Mouse (Mus musculus): ENCODE results near the gene Il27ra. TPM values are rescaled to one million over a fixed set of nuclear protein-coding genes. Genes with fewer than 3 reads are reported as not detected.

Il27ra gene
- polyA plus RNA-seq, 1 experiment from 2014 or later = 1.2 TPM

DNA sequence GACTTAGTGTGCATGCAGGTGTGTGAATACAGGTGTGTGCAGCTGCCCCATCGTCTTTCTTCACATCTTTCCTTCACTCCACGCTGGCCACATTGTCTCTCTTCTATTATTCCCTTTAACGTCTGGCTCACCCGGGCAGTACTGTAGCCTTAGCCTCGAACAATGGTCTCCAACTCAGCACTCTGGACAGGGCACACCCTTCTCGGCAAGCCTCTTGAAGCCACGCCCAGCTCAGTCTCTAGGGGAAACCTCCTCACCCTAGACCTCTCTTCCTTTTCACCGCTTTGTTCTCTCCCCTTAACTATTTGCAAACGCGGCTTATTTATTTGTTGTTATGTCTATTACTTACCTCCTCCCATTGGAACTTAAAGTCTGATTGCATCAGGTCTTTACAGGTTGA lies 14.9 kb downstream of the Il27ra start:
- H3K4me1 ChIP-seq (replicated peaks; ENCODE audit: insufficient read depth, low read length) = peaks cover 17% of the 10 kb centered on the region; the same call in 1 of the 2 replicates
- DNase-seq (ENCODE audit: low spot score) (no peak), ATAC-seq (replicated peaks; ENCODE audit: low FRiP score, low read depth) (no peak)
- H3K4me2 ChIP-seq (ENCODE audit: low read length) = no peak overlapping the region
- TF ChIP-seq CTCF (IDR thresholded peaks at IDR 0.05; ENCODE audit: low read depth) = no peak
- no peaks in the 10 kb centered on the region for H3K27me3 ChIP-seq (ENCODE audit: insufficient read depth, low read length)
- no peak overlapping the region for H3K9ac ChIP-seq (ENCODE audit: low read depth, low read length)
- no peak overlapping the region for H3K27ac ChIP-seq
- no peak overlapping the region for H3K4me3 ChIP-seq (replicated peaks; ENCODE audit: low read depth, low read length)
- H3K36me3 ChIP-seq (ENCODE audit: insufficient read depth, low read length) = 0 out of 2 replicates have a peak, but pooled peaks cover 3% of the 10 kb centered on the region
- 21% methylated on average over 10 of the region's 10 CpGs for WGBS
- no peaks in the 10 kb centered on the region for H3K9me3 ChIP-seq (replicated peaks; ENCODE audit: low read length)

GRCm38 (mm10) chr8:84025863-84026262 lies 16.5 kb downstream of the Il27ra start:
- no peak for TF ChIP-seq CTCF (IDR thresholded peaks at IDR 0.05; ENCODE audit: low read depth)
- Histone ChIP-seq H3K27ac (no peak overlapping the region), H3K4me1 (replicated peaks; ENCODE audit: insufficient read depth, low read length) (peaks cover 29% of the 10 kb centered on the region), H3K27me3 (ENCODE audit: insufficient read depth, low read length) (no peaks in the 10 kb centered on the region), H3K4me3 (replicated peaks; ENCODE audit: low read depth, low read length) (peak overlapping the region; percentile 37), H3K9ac (ENCODE audit: low read depth, low read length) (peak overlapping the region; percentile 42; the same call in 1 of the 2 replicates), H3K4me2 (ENCODE audit: low read length) (peak overlapping the region; percentile 74), H3K9me3 (replicated peaks; ENCODE audit: low read length) (no peaks in the 10 kb centered on the region), H3K36me3 (ENCODE audit: insufficient read depth, low read length) (0 out of 2 replicates have a peak, but pooled peaks cover 3% of the 10 kb centered on the region)
- 2% methylated on average over 41 of the region's 41 CpGs for WGBS
- DNase-seq (ENCODE audit: low spot score) = peak; percentile 83
- ATAC-seq (replicated peaks; ENCODE audit: low FRiP score, low read depth) = 0 out of 2 replicates have a peak, but pooled peaks have one; percentile 6

- TF ChIP-seq CTCF (IDR thresholded peaks at IDR 0.05; ENCODE audit: low read depth) = peak; percentile 83
- Histone ChIP-seq H3K9ac (ENCODE audit: low read depth, low read length) (no peak overlapping the region), H3K27me3 (ENCODE audit: insufficient read depth, low read length) (no peaks in the 10 kb centered on the region), H3K4me2 (ENCODE audit: low read length) (peak overlapping the region; percentile 53; the same call in 1 of the 2 replicates), H3K27ac (peak overlapping the region; percentile 36; the same call in 1 of the 2 replicates), H3K9me3 (replicated peaks; ENCODE audit: low read length) (no peaks in the 10 kb centered on the region), H3K4me3 (replicated peaks; ENCODE audit: low read depth, low read length) (no peak overlapping the region), H3K4me1 (replicated peaks; ENCODE audit: insufficient read depth, low read length) (peaks cover 29% of the 10 kb centered on the region), H3K36me3 (ENCODE audit: insufficient read depth, low read length) (no peaks in the 10 kb centered on the region)
- ATAC-seq (replicated peaks; ENCODE audit: low FRiP score, low read depth) = no peak
- DNase-seq (ENCODE audit: low spot score) = peak; percentile 57
- 18% methylated on average over 10 of the region's 10 CpGs for WGBS
Observed at GRCm38 (mm10) chr8:84024171-84024570, 18.2 kb downstream of the Il27ra start.

- Histone ChIP-seq H3K4me2 (ENCODE audit: low read length) (peak overlapping the region; percentile 53; the same call in 1 of the 2 replicates), H3K4me3 (replicated peaks; ENCODE audit: low read depth, low read length) (no peak overlapping the region), H3K27ac (0 out of 2 replicates have a peak overlapping the region, but pooled peaks have one; percentile 42), H3K9ac (ENCODE audit: low read depth, low read length) (no peak overlapping the region), H3K9me3 (replicated peaks; ENCODE audit: low read length) (no peaks in the 10 kb centered on the region), H3K36me3 (ENCODE audit: insufficient read depth, low read length) (no peaks in the 10 kb centered on the region), H3K4me1 (replicated peaks; ENCODE audit: insufficient read depth, low read length) (peaks cover 29% of the 10 kb centered on the region), H3K27me3 (ENCODE audit: insufficient read depth, low read length) (no peaks in the 10 kb centered on the region)
- 37% methylated on average over 1 of the region's 1 CpGs for WGBS
- TF ChIP-seq CTCF (IDR thresholded peaks at IDR 0.05; ENCODE audit: low read depth) = no peak
- peak; percentile 43 for ATAC-seq (replicated peaks; ENCODE audit: low FRiP score, low read depth)
- DNase-seq (ENCODE audit: low spot score) = no peak
Observed at GRCm38 (mm10) chr8:84023631-84024030, 18.8 kb downstream of the Il27ra start.

GRCm38 (mm10) chr8:84023085-84023484 lies 19.3 kb downstream of the Il27ra start:
- ATAC-seq (replicated peaks; ENCODE audit: low FRiP score, low read depth) (peak; percentile 50; the same call in 1 of the 2 replicates), DNase-seq (ENCODE audit: low spot score) (peak; percentile 53)
- 0 out of 2 replicates have a peak, but pooled peaks have one; percentile 3 for TF ChIP-seq CTCF (IDR thresholded peaks at IDR 0.05; ENCODE audit: low read depth)
- Histone ChIP-seq H3K9ac (ENCODE audit: low read depth, low read length) (no peak overlapping the region), H3K27ac (peak overlapping the region; percentile 42), H3K4me3 (replicated peaks; ENCODE audit: low read depth, low read length) (no peak overlapping the region), H3K4me2 (ENCODE audit: low read length) (peak overlapping the region; percentile 53; the same call in 1 of the 2 replicates), H3K9me3 (replicated peaks; ENCODE audit: low read length) (no peaks in the 10 kb centered on the region), H3K36me3 (ENCODE audit: insufficient read depth, low read length) (no peaks in the 10 kb centered on the region), H3K27me3 (ENCODE audit: insufficient read depth, low read length) (no peaks in the 10 kb centered on the region), H3K4me1 (replicated peaks; ENCODE audit: insufficient read depth, low read length) (peaks cover 29% of the 10 kb centered on the region)
- WGBS = 7% methylated on average over 5 of the region's 5 CpGs

- Histone ChIP-seq H3K9me3 (replicated peaks; ENCODE audit: low read length) (no peaks in the 10 kb centered on the region), H3K4me2 (ENCODE audit: low read length) (peak overlapping the region; percentile 53), H3K9ac (ENCODE audit: low read depth, low read length) (peak overlapping the region; percentile 59), H3K27me3 (ENCODE audit: insufficient read depth, low read length) (no peaks in the 10 kb centered on the region), H3K4me1 (replicated peaks; ENCODE audit: insufficient read depth, low read length) (peaks cover 29% of the 10 kb centered on the region), H3K4me3 (replicated peaks; ENCODE audit: low read depth, low read length) (peak overlapping the region; percentile 24), H3K36me3 (ENCODE audit: insufficient read depth, low read length) (no peaks in the 10 kb centered on the region), H3K27ac (peak overlapping the region; percentile 90)
- TF ChIP-seq CTCF (IDR thresholded peaks at IDR 0.05; ENCODE audit: low read depth) = no peak
- 35% methylated on average over 12 of the region's 12 CpGs for WGBS
- peak; percentile 4; the same call in 1 of the 2 replicates for ATAC-seq (replicated peaks; ENCODE audit: low FRiP score, low read depth)
- DNase-seq (ENCODE audit: low spot score) = no peak
Observed at GRCm38 (mm10) chr8:84021569-84021968, 20.8 kb downstream of the Il27ra start.

Measured in kidney, postnatal 0 days (tissue).